Mouse (Mus musculus) erythroblast, embryonic 14.5 days (primary cell): ENCODE data around the gene Rtn4r.

Experiments
- GATA1 ChIP-seq: IDR thresholded peaks from 2 replicates; pipeline ENCODE4 v1.6.1; 2012; ENCODE audit warnings: low read length, inconsistent platforms, mixed read lengths
- TAL1 ChIP-seq: IDR thresholded peaks from 3 replicates; pipeline ENCODE4 v1.6.1; 2012; ENCODE audit warnings: low read length, inconsistent platforms, mixed read lengths

DNA sequence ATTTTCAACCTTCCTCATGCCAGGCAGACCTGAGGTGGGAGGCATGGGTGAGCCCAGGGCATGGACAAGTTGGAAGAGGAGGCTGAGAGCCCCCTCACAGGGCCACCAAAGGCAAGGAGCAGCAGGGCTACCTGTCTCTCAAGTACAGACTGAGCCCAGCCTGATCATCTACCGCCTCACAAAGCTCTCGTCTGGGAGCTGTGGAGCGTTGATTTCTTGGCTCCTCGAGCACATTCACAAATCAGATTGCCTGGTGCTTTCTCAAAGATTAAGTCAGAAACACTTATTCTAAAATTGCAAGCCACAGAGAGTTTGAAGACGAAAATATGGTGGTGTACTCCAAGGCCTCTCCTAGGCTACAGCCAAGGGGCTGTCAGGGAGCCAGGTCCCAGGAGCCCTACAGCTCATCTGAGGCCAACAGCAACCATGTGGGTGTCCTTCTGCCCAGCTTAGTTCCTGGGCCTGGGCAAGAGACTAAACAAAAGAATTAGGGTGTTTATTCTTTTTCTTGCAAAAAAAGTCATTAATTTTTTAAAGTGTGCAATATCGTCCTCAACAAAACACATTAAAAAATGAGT, 39.3 kb downstream of the Rtn4r start:
- TF ChIP-seq GATA1: no peak
- TF ChIP-seq TAL1: no peak
